Mouse (Mus musculus) lung, embryonic 15.5 days (tissue): ENCODE measurements around the gene Tmem198b. TPM values are rescaled to one million over a fixed set of nuclear protein-coding genes. Genes with fewer than 3 reads are reported as not detected.

Experiments
- ATAC-seq: fragments of 200-750 bp; cut with Nextera tagmentation; 2 replicates; pipeline ENCODE4 v1.8.0; 2017; ENCODE audit warnings: moderate number of reproducible peaks, borderline replicate concordance; ENCODE audit not compliant: low FRiP score, low TSS enrichment; ENCODE audit errors: extremely low read depth
- H3K27ac ChIP-seq: fragments of 300-500 bp; sonication (generic); 2 replicates; pipeline ENCODE4 v1.5.1; 2015; ENCODE audit warnings: moderate library complexity, mild to moderate bottlenecking, inconsistent platforms
- H3K27me3 ChIP-seq: fragments of 300-500 bp; sonication (generic); 2 replicates; pipeline ENCODE4 v1.6.1; 2015; ENCODE audit warnings: inconsistent platforms
- H3K36me3 ChIP-seq: fragments of 300-500 bp; sonication (generic); 2 replicates; pipeline ENCODE4 v1.6.1; 2015; ENCODE audit warnings: inconsistent platforms
- H3K4me1 ChIP-seq: fragments of 300-500 bp; sonication (generic); 2 replicates; pipeline ENCODE4 v1.6.1; 2015; ENCODE audit warnings: inconsistent platforms
- H3K4me2 ChIP-seq: fragments of 300-500 bp; sonication (generic); 2 replicates; pipeline ENCODE4 v1.6.1; 2015; ENCODE audit warnings: inconsistent platforms, mild to moderate bottlenecking, moderate library complexity
- H3K4me3 ChIP-seq: fragments of 300-500 bp; sonication (generic); 2 replicates; pipeline ENCODE4 v1.5.1; 2015; ENCODE audit warnings: mild to moderate bottlenecking, inconsistent platforms
- H3K9ac ChIP-seq: fragments of 300-500 bp; sonication (generic); 2 replicates; pipeline ENCODE4 v1.6.1; 2015; ENCODE audit warnings: inconsistent platforms
- H3K9me3 ChIP-seq: fragments of 300-500 bp; sonication (generic); 2 replicates; pipeline ENCODE4 v1.6.1; 2016; ENCODE audit warnings: inconsistent platforms
- WGBS: fragments of 180-500 bp; shearing (Covaris S2); methylation state at CpG from one replicate; pipeline ENCODE4 v1.1.7; 2015; 5-methylcytosine and 5-hydroxymethylcytosine counted together
- polyA plus RNA-seq: library from polyadenylated mRNA; unstranded; fragments of >200 nt; fragmentation: Nextera tagmentation; extraction: Ambion mirVana; gene quantifications from 2 replicates; pipeline ENCODE4 v1.2.1, GENCODE M21; 2015

Tmem198b gene
- polyA plus RNA-seq, 1 experiment from 2014 or later = 16.6 TPM

DNA sequence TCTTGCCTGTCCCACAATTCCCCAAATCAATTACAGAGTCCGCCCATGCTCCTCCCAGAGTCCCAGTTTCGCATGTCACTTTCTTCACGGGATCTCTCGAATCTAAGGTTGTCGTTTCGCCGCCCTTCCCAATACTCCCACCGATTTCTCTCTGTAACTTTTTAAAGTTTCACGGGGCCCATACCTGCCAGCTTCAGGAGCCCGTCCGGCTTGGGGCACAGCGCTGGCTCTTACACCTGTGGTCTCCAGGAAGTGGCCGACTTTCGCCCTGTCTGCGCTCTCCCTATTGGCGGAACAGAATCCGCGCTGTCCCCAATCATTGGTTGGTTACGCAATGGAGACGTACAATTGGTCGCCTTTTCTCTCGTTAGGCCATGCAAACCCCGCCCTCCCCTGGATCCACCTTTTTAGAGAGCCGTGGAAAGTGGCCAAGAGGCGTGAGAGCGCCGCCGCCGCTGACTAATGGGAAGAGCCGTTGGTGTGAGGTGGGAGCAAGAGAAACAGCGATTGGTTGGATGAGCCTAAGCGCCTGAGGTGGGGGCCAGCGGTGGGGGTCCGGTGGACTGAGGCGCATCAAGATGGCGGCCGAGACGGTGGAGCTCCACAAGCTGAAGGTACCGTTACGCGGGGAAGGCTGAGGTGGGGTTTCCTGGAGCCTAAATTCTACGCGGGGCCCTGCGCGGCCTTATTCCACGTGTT lies 17.3 kb upstream of the Tmem198b start, which contains the start of gene Ormdl2:
Gene Ormdl2 (minus strand): TSS at position 288 of the 699 bp plus-strand sequence.
- WGBS = under 1% methylated on average over 46 of the region's 46 CpGs
- Histone ChIP-seq H3K4me2 (peak within 1 kb of the TSS; percentile 67), H3K4me1 (peaks cover 16% of the 10 kb centered on the region), H3K27ac (0 out of 2 replicates have a peak within 1 kb of the TSS, but pooled peaks have one; percentile 25), H3K9me3 (no peaks in the 10 kb centered on the region), H3K27me3 (no peaks in the 10 kb centered on the region), H3K4me3 (peak within 1 kb of the TSS; percentile 70), H3K9ac (peak within 1 kb of the TSS; percentile 79), H3K36me3 (peaks cover 39% of the 10 kb centered on the region)
- peak; percentile 100 for ATAC-seq

DNA sequence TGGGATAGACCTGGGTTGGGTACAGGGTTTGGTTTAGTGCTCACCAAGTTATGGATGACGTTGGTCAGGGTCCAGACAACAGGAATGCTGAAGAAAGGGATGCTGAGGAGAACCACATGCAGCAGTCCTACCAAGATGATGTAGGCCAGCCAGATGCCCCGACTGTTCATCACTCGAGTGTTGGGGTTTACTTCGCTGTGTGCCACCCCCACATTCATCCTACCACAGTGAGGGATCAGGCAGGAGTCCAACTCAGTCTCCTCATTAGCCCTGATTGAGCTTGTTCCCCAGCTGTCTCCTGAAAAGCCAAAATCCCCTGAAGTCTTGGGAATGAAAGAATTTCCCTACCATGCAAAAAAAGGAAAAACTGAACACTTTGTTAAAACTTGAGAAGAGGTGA lies 16.0 kb upstream of the Tmem198b start:
- no peaks in the 10 kb centered on the region for H3K9me3 ChIP-seq
- H3K4me1 ChIP-seq = peaks cover 16% of the 10 kb centered on the region
- no peak overlapping the region for H3K27ac ChIP-seq
- WGBS = 82% methylated on average over 4 of the region's 4 CpGs
- no peak overlapping the region for H3K9ac ChIP-seq
- no peaks in the 10 kb centered on the region for H3K27me3 ChIP-seq
- no peak overlapping the region; the same call in 1 of the 2 replicates for H3K4me3 ChIP-seq
- no peak for ATAC-seq
- peaks cover 46% of the 10 kb centered on the region for H3K36me3 ChIP-seq
- H3K4me2 ChIP-seq = peak overlapping the region; percentile 67; the same call in 1 of the 2 replicates

DNA sequence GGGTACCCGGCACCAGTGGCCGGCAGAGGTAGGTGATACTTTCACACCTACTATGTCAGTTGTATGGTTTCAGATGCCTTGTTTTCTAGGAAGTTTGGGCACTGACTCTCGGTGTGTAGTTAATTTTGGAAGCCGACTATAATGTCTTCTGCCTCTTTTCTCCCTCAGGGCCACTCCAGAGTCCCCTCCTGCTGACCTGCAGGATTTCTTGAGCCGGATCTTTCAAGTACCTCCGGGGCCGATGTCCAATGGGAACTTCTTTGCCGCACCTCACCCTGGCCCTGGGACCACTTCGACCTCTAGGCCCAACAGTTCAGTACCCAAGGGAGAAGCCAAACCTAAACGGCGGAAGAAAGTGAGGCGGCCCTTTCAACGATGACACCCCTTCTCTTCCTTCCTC lies 12.9 kb upstream of the Tmem198b start, which contains the start of gene Sarnp:
Gene Sarnp (plus strand): TSS at position 301 of the 400 bp plus-strand sequence.
- Histone ChIP-seq H3K36me3 (peaks cover 55% of the 10 kb centered on the region), H3K27me3 (no peaks in the 10 kb centered on the region)

DNA sequence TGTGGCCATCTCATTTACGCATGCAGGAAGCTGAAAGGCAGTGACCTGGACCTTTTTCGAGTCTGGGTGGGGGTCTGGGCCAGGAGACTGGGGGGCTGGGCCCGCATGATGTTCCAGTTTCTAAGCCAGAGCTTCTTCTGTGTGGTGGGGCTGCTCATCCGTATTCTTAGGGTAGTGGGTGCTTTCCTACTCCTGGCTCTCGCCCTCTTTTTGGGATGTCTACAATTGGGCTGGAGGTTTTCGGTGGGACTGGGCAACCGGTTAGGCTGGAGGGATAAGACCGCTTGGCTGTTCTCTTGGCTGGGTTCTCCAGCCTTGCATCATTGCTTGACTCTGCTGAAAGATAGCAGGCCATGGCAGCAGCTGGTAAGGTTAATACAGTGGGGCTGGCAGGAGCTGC lies 2.8 kb upstream of the Tmem198b start:
- H3K27me3 ChIP-seq = no peaks in the 10 kb centered on the region
- no peak overlapping the region for H3K27ac ChIP-seq
- no peak for ATAC-seq
- peak overlapping the region; percentile 54 for H3K9ac ChIP-seq
- H3K4me2 ChIP-seq = peak overlapping the region; percentile 88
- peaks cover 53% of the 10 kb centered on the region for H3K4me1 ChIP-seq
- 86% methylated on average over 8 of the region's 8 CpGs for WGBS
- no peaks in the 10 kb centered on the region for H3K9me3 ChIP-seq
- H3K36me3 ChIP-seq = peaks cover 13% of the 10 kb centered on the region
- peak overlapping the region; percentile 89 for H3K4me3 ChIP-seq

More for the DNA sequence above, 12.9 kb upstream of the Tmem198b start, which contains the start of gene Sarnp:
- Histone ChIP-seq H3K27ac (no peak within 1 kb of the TSS), H3K4me3 (no peak within 1 kb of the TSS), H3K9me3 (no peaks in the 10 kb centered on the region), H3K4me2 (no peak within 1 kb of the TSS), H3K9ac (no peak within 1 kb of the TSS), H3K4me1 (peaks cover 10% of the 10 kb centered on the region; the same call in 1 of the 2 replicates)
- no peak for ATAC-seq
- 89% methylated on average over 13 of the region's 13 CpGs for WGBS

DNA sequence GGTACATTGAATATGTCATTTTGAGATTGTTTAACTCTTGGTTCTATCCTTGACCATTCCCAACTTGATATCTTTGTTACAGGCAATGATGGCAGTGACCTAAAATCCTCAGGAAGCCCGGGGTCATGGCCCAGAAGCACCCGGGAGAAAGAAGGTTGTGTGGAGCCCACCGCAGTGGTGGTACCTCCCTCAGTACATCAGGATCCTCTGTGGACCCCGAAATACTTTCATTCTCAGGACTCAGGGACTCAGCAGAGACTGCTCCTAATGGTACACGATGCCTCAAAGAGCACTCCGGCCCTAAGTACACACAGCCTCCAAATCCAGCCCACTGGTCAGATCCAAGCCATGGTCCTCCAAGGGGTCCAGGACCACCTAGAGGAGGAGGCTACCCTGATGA lies 1.9 kb upstream of the Tmem198b start:
- H3K4me3 ChIP-seq = peak overlapping the region; percentile 89
- peak overlapping the region; percentile 88 for H3K4me2 ChIP-seq
- WGBS = 40% methylated on average over 6 of the region's 6 CpGs
- peak overlapping the region; percentile 99; the same call in 1 of the 2 replicates for H3K27ac ChIP-seq
- H3K9me3 ChIP-seq = no peaks in the 10 kb centered on the region
- H3K27me3 ChIP-seq = no peaks in the 10 kb centered on the region
- ATAC-seq = no peak
- H3K4me1 ChIP-seq = peaks cover 53% of the 10 kb centered on the region
- H3K36me3 ChIP-seq = peaks cover 15% of the 10 kb centered on the region
- H3K9ac ChIP-seq = peak overlapping the region; percentile 54

DNA sequence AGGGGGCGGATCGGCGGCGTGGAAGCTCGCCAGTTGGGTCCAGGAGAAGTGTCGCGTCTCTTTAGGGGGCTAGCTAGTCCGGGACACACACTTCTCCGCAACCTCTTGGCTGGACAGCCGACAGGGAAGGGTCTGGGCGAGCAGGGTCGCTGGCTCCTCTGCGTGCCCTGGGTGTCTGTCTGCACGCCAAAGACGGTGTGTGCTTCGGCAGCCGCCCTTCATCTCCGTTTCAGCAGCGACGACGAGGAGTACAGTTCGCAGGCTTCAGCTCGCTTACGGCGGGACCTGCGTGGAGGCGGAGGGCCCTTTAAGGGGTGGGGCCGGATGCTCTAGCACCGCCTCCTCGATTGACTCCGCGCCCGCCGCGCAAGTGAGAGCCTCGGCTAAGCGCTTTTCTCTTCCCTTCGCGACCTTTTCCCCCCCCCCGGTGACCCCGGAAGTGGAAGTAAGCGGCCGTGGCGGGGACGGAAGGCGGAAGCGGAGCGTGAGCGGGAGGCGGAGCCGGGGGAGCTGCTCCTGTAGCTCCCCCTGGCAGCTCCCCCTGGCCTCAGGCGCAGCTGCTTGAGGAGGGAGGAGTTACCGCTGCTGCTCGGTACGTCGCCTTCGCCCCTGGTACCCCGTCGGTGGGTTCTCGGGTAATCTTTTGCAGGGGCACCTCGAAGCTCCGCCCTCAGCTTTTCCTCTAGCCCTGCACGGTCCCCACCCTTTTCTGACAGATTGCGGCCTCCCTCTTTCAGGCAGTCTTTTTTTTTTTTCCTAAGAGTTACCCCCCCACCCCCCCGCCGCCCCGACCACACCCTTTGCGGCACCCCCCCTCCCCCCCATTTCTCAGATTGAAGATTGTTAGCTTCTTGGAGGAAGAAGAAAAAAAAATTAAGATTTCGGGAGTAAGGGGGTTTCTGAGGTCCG lies 1.2 kb upstream of the Tmem198b start:
- Histone ChIP-seq H3K36me3 (peaks cover 21% of the 10 kb centered on the region), H3K27ac (peak overlapping the region; percentile 99), H3K4me3 (peak overlapping the region; percentile 89), H3K4me2 (peak overlapping the region; percentile 88), H3K9me3 (no peaks in the 10 kb centered on the region), H3K9ac (peak overlapping the region; percentile 90), H3K27me3 (no peaks in the 10 kb centered on the region), H3K4me1 (peaks cover 53% of the 10 kb centered on the region)
- ATAC-seq = peak; percentile 94
- WGBS = under 1% methylated on average over 69 of the region's 70 CpGs

DNA sequence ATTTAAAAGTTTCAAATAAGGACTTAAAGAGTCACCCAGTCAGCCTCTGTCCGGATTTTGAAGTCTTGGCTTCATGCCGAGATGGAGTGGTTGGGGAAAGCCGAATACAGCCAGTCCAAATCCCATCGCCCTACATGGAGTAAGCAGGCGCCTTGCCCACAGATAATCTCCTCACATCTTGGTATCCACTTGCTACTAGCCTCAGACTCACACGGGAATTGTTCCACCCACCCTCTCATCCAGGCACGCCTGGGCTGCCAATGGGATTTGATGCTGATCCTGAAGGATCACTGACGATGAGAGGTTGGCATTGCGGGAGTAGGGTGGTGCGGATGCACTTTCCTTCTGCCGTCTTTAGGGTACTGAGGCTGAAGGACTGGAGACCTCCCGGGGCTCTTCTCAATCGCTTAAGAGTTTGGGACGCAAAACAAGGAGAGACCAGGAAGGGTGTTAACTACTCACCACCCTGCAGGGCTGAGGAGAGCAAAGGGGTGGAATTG lies 349 bp downstream of the Tmem198b start, which contains the start of gene Dnajc14:
Gene Dnajc14 (plus strand): TSS at position 292 of the 500 bp plus-strand sequence.
- peaks cover 43% of the 10 kb centered on the region for H3K4me1 ChIP-seq
- peak within 1 kb of the TSS; percentile 88 for H3K4me2 ChIP-seq
- peak; percentile 2 for ATAC-seq
- under 1% methylated on average over 14 of the region's 14 CpGs for WGBS
- H3K27me3 ChIP-seq = no peaks in the 10 kb centered on the region
- H3K36me3 ChIP-seq = peaks cover 26% of the 10 kb centered on the region
- peak within 1 kb of the TSS; percentile 90 for H3K9ac ChIP-seq
- H3K4me3 ChIP-seq = peak within 1 kb of the TSS; percentile 89
- H3K9me3 ChIP-seq = no peaks in the 10 kb centered on the region
- peak within 1 kb of the TSS; percentile 99 for H3K27ac ChIP-seq

DNA sequence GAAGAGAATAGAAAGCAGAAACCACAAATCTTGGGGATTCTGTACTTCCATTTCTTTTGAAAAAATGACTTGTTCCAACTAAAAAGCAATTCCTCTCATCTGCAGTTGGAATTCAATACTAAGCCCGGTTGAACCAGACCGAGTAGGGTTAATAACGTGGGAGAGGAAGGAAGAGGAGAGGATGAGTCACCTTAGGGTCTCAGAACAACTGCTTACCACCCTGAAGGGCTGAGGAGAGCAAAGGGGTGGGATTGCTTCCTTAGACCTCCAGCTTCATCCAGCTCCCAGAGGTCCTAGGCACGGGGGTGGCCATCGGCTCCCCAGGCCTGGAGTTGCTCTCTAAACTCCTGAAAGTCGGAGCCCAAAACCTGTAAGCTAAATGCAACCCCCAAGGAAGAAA lies 809 bp downstream of the Tmem198b start:
- H3K27me3 ChIP-seq = no peaks in the 10 kb centered on the region
- H3K4me2 ChIP-seq = peak overlapping the region; percentile 88
- H3K4me3 ChIP-seq = peak overlapping the region; percentile 89
- H3K9ac ChIP-seq = peak overlapping the region; percentile 90
- peaks cover 23% of the 10 kb centered on the region; the same call in 1 of the 2 replicates for H3K36me3 ChIP-seq
- no peak for ATAC-seq
- whole genome bisulfite sequencing = 8% methylated on average over 6 of the region's 6 CpGs
- peak overlapping the region; percentile 99 for H3K27ac ChIP-seq
- no peaks in the 10 kb centered on the region for H3K9me3 ChIP-seq
- H3K4me1 ChIP-seq = peaks cover 39% of the 10 kb centered on the region

DNA sequence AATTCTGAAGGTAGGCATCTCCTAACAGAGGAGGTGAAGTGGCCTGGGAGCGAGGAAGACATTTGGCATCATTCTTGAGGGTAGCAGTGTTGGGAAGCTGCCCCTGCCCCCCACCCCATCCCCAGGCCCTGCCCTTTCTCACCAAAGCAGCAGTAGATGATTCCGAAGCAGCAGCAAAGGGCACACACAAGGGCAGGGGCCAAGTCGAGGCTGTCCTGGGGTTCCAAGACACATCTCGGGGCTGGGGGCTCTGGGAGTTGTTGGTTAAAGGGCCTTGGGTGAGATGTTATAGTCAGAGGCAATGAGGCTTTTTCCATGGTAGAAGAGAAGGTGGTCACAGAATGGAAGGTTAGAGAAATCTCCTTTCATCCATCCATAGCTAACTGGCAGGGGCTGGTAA lies 1.2 kb downstream of the Tmem198b start:
- Histone ChIP-seq H3K4me3 (peak overlapping the region; percentile 89), H3K27me3 (no peaks in the 10 kb centered on the region), H3K9ac (peak overlapping the region; percentile 90; the same call in 1 of the 2 replicates), H3K9me3 (no peaks in the 10 kb centered on the region), H3K27ac (peak overlapping the region; percentile 99), H3K4me2 (peak overlapping the region; percentile 88), H3K36me3 (peaks cover 20% of the 10 kb centered on the region; the same call in 1 of the 2 replicates), H3K4me1 (peaks cover 35% of the 10 kb centered on the region)
- WGBS = 61% methylated on average over 4 of the region's 4 CpGs
- no peak for ATAC-seq

DNA sequence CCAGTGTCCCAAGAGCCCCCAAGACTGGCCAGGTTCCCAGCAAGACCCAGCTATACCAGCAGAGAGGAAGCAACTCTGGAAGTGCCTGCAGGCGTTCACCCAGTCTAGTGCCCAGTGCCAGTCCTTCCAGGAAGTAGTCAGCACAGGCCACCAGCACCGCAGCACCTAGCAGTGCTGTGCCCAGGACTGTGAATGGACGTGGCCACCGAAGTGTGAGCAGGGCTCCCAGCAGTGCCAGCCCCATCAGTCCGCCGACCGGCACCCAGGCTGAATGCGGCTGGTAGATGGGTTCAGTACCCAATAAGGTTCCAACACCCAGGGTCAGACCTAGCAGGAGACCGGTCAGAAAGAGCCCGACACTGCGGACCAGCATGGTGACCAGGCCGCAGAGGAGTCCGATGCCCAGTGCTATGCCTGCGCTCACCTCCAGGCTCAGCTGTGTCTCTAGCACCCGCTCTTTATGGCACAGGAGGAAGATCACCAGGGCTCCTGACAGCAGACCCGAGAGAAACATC lies 2.1 kb downstream of the Tmem198b start:
- Histone ChIP-seq H3K9me3 (no peaks in the 10 kb centered on the region), H3K4me3 (no peak overlapping the region), H3K27me3 (no peaks in the 10 kb centered on the region), H3K36me3 (peaks cover 19% of the 10 kb centered on the region; the same call in 1 of the 2 replicates), H3K9ac (no peak overlapping the region), H3K4me1 (peaks cover 25% of the 10 kb centered on the region), H3K27ac (no peak overlapping the region), H3K4me2 (peak overlapping the region; percentile 88; the same call in 1 of the 2 replicates)
- 91% methylated on average over 16 of the region's 16 CpGs for WGBS
- ATAC-seq = no peak

DNA sequence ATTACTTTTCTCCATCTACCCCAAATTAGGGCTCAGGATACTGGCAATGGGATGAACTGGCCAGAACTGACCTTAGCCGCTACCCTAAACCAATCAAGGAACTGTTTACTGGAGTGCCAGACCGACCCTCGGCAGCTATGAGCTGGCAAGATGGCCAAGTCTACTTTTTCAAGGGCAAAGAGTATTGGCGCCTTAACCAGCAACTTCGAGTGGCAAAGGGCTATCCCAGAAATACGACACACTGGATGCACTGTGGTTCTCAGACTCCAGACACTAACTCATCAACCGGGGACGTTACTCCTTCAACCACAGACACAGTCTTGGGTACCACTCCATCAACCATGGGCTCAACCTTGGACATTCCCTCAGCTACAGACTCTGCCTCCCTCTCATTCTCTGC lies 5.5 kb downstream of the Tmem198b start:
- Histone ChIP-seq H3K4me1 (peaks cover 14% of the 10 kb centered on the region), H3K36me3 (peaks cover 19% of the 10 kb centered on the region; the same call in 1 of the 2 replicates), H3K27me3 (no peaks in the 10 kb centered on the region), H3K4me3 (no peak overlapping the region), H3K9ac (no peak overlapping the region), H3K4me2 (no peak overlapping the region), H3K9me3 (no peaks in the 10 kb centered on the region), H3K27ac (no peak overlapping the region)
- 88% methylated on average over 8 of the region's 8 CpGs for WGBS
- ATAC-seq = no peak
